Mouse (Mus musculus) stomach, postnatal 0 days (tissue): ENCODE measurements at regions not wholly inside any gene's neighbourhood (a gene's known extent, or its start where the extent isn't known, plus 50 kb on each side); places are given as distances from the start of the nearest gene placed in this dataset.

Source experiments
- ATAC-seq: fragments of 200-750 bp; cut with Nextera tagmentation; 2 replicates; pipeline ENCODE4 v1.8.0; 2017; ENCODE audit not compliant: low FRiP score, low TSS enrichment
- DNase-seq: peaks from one replicate; pipeline ENCODE4 v3.0.0-alpha.2; 2016; ENCODE audit warnings: low spot score
- H3K27ac ChIP-seq: fragments of 300-500 bp; sonication (generic); replicated peaks from 2 replicates; pipeline ENCODE4 v1.5.1; 2014; ENCODE audit warnings: mild to moderate bottlenecking, control low read depth
- H3K27me3 ChIP-seq: fragments of 300-500 bp; sonication (generic); 2 replicates; pipeline ENCODE4 v1.6.1; 2014; ENCODE audit warnings: low read length; ENCODE audit not compliant: control insufficient read depth, insufficient read depth
- H3K36me3 ChIP-seq: fragments of 300-500 bp; sonication (generic); 2 replicates; pipeline ENCODE4 v1.6.1; 2014; ENCODE audit warnings: low read length, mixed read lengths; ENCODE audit not compliant: control insufficient read depth, insufficient read depth
- H3K4me1 ChIP-seq: fragments of 300-500 bp; sonication (generic); replicated peaks from 2 replicates; pipeline ENCODE4 v1.6.1; 2014; ENCODE audit warnings: antibody characterized with exemption; ENCODE audit not compliant: control insufficient read depth, insufficient read depth
- H3K4me2 ChIP-seq: fragments of 300-500 bp; sonication (generic); replicated peaks from 2 replicates; pipeline ENCODE4 v1.6.1; 2014; ENCODE audit warnings: low read depth, mild to moderate bottlenecking, control low read depth, moderate library complexity
- H3K4me3 ChIP-seq: fragments of 300-500 bp; sonication (generic); 2 replicates; pipeline ENCODE4 v1.5.1; 2014; ENCODE audit warnings: low read depth, low read length, control low read depth
- H3K9ac ChIP-seq: fragments of 300-500 bp; sonication (generic); 2 replicates; pipeline ENCODE4 v1.6.1; 2014; ENCODE audit warnings: mild to moderate bottlenecking, low read length, control low read depth, mixed read lengths
- H3K9me3 ChIP-seq: fragments of 300-500 bp; sonication (generic); 2 replicates; pipeline ENCODE4 v1.6.1; 2016; ENCODE audit warnings: low read length; ENCODE audit not compliant: control insufficient read depth
- CTCF ChIP-seq: IDR thresholded peaks from 2 replicates; pipeline ENCODE4 v1.5.1; 2016; ENCODE audit warnings: antibody characterized with exemption, low read depth, mild to moderate bottlenecking, moderate library complexity
- EP300 ChIP-seq: optimal IDR thresholded peaks from 2 replicates; pipeline ENCODE3; 2016; ENCODE audit warnings: antibody characterized with exemption
- WGBS: fragments of 180-500 bp; shearing (Covaris S2); extraction: QIAGEN DNeasy Blood & Tissue Kit; methylation state at CpG from one replicate; pipeline ENCODE4 v1.1.7; 2014; 5-methylcytosine and 5-hydroxymethylcytosine counted together

DNA sequence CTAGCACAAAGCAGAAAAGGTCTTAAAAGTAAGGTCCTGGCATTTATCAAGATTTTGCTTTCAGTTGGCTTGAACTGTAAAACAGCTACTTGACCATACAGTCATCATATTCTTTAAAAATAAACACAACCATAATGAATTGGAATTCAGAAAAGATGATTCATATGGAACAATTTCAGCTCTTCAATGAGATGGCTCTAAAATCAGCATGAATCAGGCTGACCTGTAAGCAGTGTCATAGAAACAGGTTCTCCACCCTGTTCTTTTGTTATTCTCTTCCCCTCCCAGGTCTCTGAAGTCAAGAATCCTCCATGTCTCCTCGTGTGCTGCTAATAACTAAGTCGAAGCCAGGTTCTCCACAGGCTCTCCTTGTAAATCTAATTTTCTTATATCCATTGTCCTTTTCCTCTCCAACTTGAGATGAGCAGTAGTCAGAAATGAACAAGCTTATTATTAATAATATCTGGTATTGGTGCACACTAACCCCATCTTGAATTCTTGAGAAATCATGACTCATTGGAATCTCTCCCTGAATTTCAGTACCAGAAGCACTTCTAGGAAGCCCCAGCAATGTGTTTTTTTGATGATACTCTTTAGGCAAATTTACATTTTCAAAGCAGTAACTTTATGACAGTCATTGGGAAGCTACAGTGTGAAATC is 1113.7 kb upstream of the Zeb2 start:
- Histone ChIP-seq H3K27ac (no peak overlapping the region), H3K9me3 (no peaks in the 10 kb centered on the region), H3K4me2 (no peak overlapping the region), H3K4me1 (no peaks in the 10 kb centered on the region), H3K9ac (no peak overlapping the region), H3K36me3 (no peaks in the 10 kb centered on the region), H3K27me3 (no peaks in the 10 kb centered on the region), H3K4me3 (no peak overlapping the region)
- TF ChIP-seq CTCF (no peak), EP300 (no peak)
- 71% methylated on average over 2 of the region's 2 CpGs for WGBS
- no peak for DNase-seq
- no peak for ATAC-seq

DNA sequence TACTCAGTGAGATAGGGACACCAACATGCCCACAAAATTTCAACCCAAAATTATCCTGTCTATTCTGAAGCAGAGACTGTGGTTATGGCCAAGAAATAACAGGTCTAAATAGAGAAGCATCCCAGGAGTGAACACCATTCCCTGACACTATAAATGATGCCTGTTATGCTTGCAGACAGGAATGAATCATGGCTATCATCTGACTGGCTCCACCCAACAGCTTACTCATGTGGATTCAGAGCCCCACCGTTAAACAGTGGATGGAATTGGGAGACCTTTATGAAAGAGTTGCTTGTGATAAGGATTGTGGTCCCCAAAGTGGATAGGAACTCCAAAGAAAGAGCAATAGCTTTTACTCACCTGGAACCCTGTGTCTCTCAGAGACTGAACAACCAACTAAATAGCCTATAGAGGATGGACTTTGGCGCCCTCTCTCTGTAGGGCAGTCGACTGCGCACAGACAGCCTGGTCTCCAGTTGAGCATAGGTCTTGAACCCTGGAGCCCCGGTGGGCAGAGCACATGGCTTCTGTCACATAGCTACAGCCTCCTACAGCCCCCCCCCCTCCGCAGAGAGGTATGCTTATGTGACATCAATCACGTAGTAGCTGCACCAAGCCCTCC is 1101.3 kb upstream of the Zeb2 start:
- H3K9me3 ChIP-seq, result no peaks in the 10 kb centered on the region
- ATAC-seq, result no peak
- H3K4me3 ChIP-seq, result no peak overlapping the region
- no peaks in the 10 kb centered on the region for H3K4me1 ChIP-seq
- H3K9ac ChIP-seq, result no peak overlapping the region
- no peaks in the 10 kb centered on the region for H3K36me3 ChIP-seq
- WGBS, result 89% methylated on average over 7 of the region's 7 CpGs
- H3K4me2 ChIP-seq, result no peak overlapping the region
- TF ChIP-seq CTCF (no peak), EP300 (no peak)
- H3K27me3 ChIP-seq, result no peaks in the 10 kb centered on the region
- H3K27ac ChIP-seq, result no peak overlapping the region
- DNase-seq, result no peak

DNA sequence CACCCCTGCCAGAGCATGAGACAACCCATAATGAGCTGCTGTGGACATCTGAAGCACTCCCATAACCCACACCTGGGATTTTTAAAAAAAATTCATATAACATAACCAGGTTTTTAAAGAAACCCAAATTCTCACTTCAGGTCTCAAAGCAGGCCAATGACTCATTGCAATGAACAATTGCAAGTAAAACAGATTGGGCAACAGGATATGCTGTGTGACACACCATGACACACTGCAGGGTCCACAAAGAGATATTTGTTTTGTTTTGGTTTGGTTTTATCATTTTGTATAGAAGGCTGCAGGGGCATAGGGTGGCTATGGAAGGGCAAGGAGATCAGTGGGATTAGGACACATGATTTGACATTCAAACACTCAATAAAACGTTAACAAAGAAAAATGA is 1082.1 kb upstream of the Zeb2 start:
- no peak for TF ChIP-seq EP300
- no peak for TF ChIP-seq CTCF
- no peak for DNase-seq
- 45% methylated on average over 1 of the region's 1 CpGs for WGBS
- H3K4me2 ChIP-seq, result no peak overlapping the region
- H3K9ac ChIP-seq, result no peak overlapping the region
- H3K4me3 ChIP-seq, result no peak overlapping the region
- no peak for ATAC-seq
- no peaks in the 10 kb centered on the region for H3K27me3 ChIP-seq
- no peaks in the 10 kb centered on the region for H3K36me3 ChIP-seq
- H3K4me1 ChIP-seq, result no peaks in the 10 kb centered on the region
- H3K27ac ChIP-seq, result no peak overlapping the region
- H3K9me3 ChIP-seq, result no peaks in the 10 kb centered on the region

DNA sequence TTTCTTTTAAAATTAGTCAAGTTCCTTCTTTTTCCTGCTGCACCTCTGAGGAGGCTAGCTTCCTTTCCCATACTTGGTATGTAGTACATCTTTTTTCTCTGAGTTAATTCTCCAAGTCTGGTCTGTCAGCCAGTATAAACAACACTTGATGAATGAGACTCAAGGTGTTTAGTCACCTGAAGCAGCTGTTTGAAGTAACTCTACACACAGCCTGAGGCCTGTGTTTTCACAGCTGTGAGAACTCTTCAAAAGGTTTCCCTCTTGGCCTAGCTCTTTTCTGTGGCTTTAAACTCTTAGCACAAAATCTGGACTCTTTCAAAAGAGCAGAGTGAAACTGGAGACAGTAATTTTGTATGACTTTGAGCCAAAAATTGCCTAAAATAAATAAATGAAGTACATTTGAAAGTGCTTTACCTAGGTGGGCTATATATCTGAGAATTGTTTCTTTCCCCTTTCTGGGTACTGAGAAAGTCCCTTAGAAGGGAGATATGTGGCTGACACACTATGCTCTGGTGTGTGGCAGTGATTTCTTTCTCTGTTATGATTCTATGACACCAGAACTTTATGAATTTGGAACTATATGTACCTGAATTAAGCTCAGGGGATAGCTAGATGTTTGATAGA is 1070.2 kb upstream of the Zeb2 start:
- Histone ChIP-seq H3K27ac (no peak overlapping the region), H3K9me3 (no peaks in the 10 kb centered on the region), H3K4me2 (no peak overlapping the region), H3K27me3 (no peaks in the 10 kb centered on the region), H3K4me1 (no peaks in the 10 kb centered on the region), H3K36me3 (no peaks in the 10 kb centered on the region), H3K4me3 (no peak overlapping the region), H3K9ac (no peak overlapping the region)
- ATAC-seq (no peak), DNase-seq (no peak)
- TF ChIP-seq CTCF (no peak), EP300 (no peak)

DNA sequence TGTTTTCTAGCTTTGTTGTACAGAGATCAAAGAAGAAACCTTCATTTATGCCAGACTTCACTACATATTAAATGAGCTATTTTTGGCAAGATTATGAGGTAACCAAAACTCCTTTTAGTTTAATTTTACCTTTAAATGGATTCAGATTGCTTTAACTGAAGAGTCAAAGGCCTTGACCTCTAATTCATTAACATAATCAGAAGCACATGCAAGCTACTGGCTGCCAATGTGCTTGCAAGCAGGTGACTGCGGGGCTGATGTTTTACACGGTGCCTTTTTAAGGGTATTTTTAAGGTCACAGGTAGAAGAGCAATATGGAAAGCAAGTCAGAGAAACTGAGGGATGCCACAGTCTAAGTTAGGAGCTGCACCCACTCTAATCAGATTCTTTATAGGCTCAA is 1066.0 kb upstream of the Zeb2 start:
- Histone ChIP-seq H3K4me1 (no peaks in the 10 kb centered on the region), H3K4me2 (no peak overlapping the region), H3K27me3 (no peaks in the 10 kb centered on the region), H3K36me3 (no peaks in the 10 kb centered on the region), H3K4me3 (no peak overlapping the region), H3K9me3 (no peaks in the 10 kb centered on the region), H3K9ac (no peak overlapping the region), H3K27ac (no peak overlapping the region)
- 69% methylated on average over 2 of the region's 2 CpGs for WGBS
- ATAC-seq, result no peak
- no peak for TF ChIP-seq EP300
- no peak for TF ChIP-seq CTCF
- no peak for DNase-seq

DNA sequence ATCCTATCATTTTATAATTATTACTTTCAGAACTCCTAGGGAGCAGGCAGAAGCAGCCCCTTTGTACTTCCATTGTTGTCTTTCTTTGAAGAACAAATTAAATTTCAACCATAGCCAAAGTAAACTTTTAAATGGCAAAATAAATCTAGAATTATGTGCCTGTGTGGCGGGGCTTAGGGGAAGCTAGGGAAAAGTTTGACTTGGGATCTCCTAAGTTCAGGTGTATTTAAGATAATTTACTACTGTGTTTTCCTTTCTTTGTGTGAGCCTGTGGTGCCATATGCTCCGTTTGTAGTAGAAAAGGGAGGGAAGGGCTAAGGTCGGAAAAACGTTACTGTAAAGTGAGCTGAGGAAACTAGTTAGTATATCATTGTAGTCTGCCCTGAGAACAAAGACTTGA is 1062.5 kb upstream of the Zeb2 start:
- H3K4me2 ChIP-seq, result no peak overlapping the region
- no peaks in the 10 kb centered on the region for H3K9me3 ChIP-seq
- DNase-seq (no peak), ATAC-seq (no peak)
- 42% methylated on average over 4 of the region's 4 CpGs for WGBS
- no peaks in the 10 kb centered on the region for H3K27me3 ChIP-seq
- no peaks in the 10 kb centered on the region for H3K4me1 ChIP-seq
- no peak overlapping the region for H3K9ac ChIP-seq
- H3K36me3 ChIP-seq, result no peaks in the 10 kb centered on the region
- TF ChIP-seq EP300, result no peak
- TF ChIP-seq CTCF, result no peak
- H3K4me3 ChIP-seq, result no peak overlapping the region
- no peak overlapping the region for H3K27ac ChIP-seq
